Mouse (Mus musculus): ENCODE data around the gene Fam219b.

The Fam219b gene

GRCm38 (mm10) chr9:57564609-57565008 lies 27.3 kb downstream of the Fam219b start:
- no peak for DNase-seq (ENCODE audit: low spot score)

- DNase-seq (ENCODE audit: low spot score), result peak; percentile 51
Measured at GRCm38 (mm10) chr9:57565741-57566221, 28.5 kb downstream of the Fam219b start.

- DNase-seq (ENCODE audit: low spot score), result no peak
Measured at GRCm38 (mm10) chr9:57566846-57567245, 29.5 kb downstream of the Fam219b start.

GRCm38 (mm10) chr9:57568500-57568899 lies 31.2 kb downstream of the Fam219b start:
- DNase-seq (ENCODE audit: low spot score), result no peak

- no peak for DNase-seq (ENCODE audit: low spot score)
Measured at GRCm38 (mm10) chr9:57574397-57574796, 37.1 kb downstream of the Fam219b start.

GRCm38 (mm10) chr9:57575577-57575976 lies 38.2 kb downstream of the Fam219b start:
- no peak for DNase-seq (ENCODE audit: low spot score)

- no peak for DNase-seq (ENCODE audit: low spot score)
Measured at GRCm38 (mm10) chr9:57577144-57577849, 40.0 kb downstream of the Fam219b start.

GRCm38 (mm10) chr9:57584991-57585390 lies 47.7 kb downstream of the Fam219b start:
- DNase-seq (ENCODE audit: low spot score), result no peak

GRCm38 (mm10) chr9:57589224-57590126 lies 52.1 kb downstream of the Fam219b start, which contains the start of gene Ulk3:
TSS of gene Ulk3 (plus strand) at chr9:57589452.
- DNase-seq (ENCODE audit: low spot score), result peak; percentile 66

- DNase-seq (ENCODE audit: low spot score), result no peak
Measured at GRCm38 (mm10) chr9:57590726-57591125, 53.4 kb downstream of the Fam219b start.
